Mouse (Mus musculus) adrenal gland, postnatal 14 days (tissue): ENCODE data around the gene Stx8. TPM values are rescaled to one million over a fixed set of nuclear protein-coding genes. Genes with fewer than 3 reads are reported as not detected.

Experiments used
- DNase-seq: peaks from one replicate; pipeline ENCODE4 v3.0.0; 2021; ENCODE audit warnings: mixed read lengths
- total RNA-seq: library from RNA; stranded (reverse); gene quantifications from 2 replicates; pipeline ENCODE4 v1.2.3, GENCODE M21; 2021

Gene Stx8
- total RNA-seq, 1 experiment from 2014 or later: 28.5 TPM

DNA sequence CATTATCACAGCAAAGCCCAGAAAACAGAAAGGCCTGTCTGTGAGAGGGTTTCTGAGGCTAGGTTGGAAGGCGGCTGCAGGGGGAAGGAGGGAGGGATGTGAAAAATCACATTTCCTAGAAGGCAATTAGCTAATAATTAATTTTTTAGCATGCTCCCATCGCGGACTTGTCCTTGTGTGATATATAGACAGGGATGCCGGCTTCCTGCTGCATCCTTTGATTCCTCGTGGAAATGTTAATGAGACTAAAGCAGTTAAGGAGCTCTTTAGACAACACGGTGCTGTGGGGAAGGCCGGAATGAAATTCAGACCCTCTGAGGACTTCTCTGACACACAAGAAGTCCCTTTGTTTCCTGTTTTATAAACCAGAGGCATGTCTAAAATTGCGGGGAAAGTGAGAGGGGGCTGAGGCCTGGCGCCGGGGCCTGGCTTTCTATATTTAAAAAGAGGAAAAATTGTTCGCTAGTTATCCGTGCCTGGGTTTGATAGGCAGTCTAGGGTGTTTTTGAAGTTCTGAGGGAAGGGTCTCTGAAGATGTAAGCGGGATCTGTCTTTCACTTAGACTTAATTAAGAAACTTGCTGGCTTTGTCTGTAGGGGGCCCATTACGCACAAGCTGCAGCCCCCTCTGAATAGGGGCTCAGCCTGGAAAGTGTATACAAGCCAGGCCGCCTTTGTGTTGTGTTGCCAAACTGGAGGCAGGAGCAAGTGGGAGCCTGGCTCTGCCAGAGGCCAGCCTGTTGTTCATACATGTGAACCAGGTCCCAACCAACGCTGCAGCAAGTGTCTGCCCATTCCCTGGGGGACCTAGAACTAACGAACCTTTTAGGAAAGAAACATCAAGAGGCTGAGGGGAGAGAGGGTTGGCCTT is 179.8 kb downstream of the Stx8 start:
- DNase-seq: no peak

DNA sequence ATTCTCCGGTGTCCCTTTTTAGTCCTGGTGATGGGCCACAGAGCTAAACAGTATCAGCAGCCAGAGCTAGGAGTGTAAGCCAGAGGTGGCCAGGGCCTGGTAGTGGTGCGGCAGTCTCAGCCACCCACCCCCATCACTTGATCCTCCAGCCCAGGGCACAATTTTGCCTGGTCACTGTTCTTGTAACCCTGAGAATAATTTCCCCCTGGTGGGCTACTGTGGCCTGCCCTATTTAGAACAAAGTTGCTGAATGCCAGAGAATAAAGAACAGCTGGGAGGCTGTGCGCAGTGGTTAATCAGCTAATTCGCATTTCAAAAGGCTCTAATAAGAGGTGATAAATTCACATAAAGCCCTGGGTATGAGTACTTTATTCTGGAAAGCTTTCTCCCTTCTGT is 180.5 kb downstream of the Stx8 start:
- no peak for DNase-seq

DNA sequence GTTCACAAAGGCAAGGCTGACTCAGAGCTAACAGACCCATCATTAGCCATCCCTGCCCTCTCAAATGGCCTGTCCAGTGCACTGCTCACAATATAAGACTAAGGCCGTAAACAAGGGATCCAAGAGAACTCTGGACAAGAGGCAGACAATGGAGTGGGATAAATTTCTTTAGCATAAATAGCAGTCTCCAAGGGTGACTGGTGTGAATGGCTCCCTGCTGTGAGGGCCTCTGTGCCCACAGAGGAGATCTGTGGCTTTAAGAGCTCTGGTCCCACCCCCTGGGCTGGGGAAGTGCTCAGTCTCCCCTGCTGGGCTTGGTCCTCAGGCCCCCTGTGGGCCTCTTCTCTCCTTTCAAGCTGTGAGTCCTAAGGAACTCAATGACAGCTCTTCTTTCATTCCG is 184.9 kb downstream of the Stx8 start:
- DNase-seq: no peak

DNA sequence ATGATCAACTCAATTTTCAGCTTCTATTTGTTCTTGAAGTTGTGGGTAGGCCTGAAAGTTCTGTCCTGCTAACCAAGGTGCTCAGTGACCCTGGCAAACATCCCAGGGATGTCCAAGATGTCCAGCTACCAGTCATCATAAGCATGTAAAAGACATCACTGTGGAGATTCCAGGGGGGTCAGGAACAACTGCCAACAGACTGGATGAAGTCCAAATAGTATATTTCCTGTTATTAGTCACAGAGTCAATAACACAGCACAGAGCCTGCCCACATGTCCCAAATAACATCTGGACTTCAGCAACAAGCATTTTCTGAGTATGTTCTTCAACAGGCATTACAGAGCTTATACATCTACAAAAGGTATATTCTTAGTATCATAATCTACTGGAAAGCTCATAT is 189.8 kb downstream of the Stx8 start:
- no peak for DNase-seq

DNA sequence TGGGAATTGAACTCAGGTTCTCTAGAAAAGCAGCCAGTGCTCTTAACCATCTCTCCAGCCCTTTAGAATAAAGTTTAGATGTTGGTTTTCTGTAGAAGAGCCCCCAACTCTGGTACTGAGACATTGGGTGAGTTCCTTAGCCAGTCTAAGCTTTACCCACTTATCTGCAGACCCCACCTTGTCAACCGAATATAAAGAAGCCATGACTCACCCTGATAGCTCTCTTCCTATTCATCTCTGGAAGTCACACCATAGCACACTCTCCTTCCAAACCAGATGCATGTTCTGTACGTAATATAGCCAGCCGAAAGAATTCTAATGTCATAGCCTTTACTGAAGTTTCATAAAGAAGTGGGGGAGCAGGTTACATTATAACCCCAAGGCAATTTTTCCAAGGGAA is 192.2 kb downstream of the Stx8 start:
- no peak for DNase-seq

DNA sequence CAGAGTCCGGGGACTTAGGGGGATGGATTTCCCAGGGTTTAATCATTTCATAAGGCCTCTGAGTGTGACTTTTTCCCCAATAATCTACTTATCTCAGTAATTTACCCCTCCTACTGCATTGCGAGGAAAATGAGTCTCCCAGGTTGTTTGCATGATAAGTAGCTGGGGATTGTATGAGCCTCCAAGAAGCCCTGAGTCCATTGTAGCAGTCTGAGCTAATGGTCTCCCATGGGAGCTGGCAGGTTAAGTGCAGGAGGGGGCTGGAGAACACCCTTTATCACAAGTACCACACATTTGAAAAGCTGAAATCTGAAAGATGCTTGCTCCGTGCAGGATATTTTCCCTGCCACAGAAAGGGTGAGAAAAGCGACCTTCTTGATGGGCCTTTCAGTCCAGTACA is 193.9 kb downstream of the Stx8 start:
- no peak for DNase-seq

DNA sequence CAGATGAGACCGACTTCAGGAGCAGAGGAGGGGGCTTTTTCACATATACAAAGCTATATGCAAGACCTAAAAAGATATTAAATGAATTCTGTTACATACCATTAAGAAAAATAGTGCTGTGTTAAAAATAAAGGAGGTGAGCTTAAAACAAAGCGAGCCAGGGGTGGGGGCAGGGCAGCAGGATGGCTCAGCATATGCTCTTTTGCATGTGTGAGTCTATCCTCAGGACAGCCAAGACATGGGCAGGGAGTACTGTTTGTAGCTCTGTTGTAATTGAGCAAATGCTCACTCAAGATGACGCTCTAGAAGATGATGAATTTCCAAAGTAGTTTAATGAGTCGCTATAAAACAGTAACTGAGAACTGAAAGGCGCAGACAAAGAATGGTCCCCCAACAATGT is 198.4 kb downstream of the Stx8 start:
- no peak for DNase-seq

DNA sequence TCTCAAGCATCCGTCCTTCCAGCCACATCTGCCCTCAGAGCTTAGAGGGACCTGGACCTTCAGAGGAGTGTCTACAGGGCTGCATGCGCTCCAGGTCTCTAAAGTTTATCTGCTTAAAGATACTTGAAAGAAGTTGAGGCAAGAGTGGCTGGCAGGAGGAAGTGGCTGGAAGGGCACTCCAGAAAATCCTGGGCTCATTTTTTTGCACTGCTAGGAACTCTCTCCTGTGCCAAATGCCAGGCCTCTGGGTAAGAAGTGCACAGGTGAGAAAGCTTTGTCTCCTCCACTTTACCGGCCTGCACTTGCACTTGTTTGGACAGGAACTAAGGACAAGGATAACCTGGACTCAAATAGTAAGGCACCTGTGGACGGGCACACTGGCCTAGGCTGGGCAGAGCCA is 202.4 kb downstream of the Stx8 start:
- DNase-seq: no peak

DNA sequence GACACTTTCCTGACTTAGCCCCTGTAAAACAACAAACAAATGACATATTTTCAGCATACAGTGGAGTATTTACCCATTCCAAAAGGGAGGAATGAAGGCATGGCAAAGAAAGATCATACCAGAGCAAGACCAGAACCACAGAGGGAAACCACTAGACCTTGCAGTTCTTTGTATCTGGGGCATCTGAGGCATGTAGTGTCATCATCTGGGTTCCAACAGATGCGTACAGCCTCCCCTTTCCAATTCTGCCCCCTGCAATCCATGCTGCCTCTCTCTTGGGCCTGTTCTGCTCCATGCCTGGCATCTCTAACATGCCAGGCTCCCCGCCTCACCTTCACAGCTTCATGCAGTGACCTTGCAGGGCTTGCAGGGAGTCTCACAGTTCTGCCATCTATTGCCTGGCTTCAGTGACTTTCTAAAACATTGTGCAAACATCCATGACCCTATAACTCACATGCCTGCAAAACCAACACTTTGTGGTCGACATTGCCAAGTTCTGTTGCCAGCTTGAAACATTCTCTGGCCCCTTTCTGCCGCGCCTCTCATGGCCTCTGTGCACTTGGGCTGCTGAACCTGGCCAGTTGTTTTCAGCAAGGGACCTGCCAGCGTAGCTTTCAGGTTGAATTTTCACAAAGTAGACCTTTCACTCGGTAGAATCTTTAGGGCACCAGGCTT is 206.1 kb downstream of the Stx8 start:
- DNase-seq: peak; percentile 69

DNA sequence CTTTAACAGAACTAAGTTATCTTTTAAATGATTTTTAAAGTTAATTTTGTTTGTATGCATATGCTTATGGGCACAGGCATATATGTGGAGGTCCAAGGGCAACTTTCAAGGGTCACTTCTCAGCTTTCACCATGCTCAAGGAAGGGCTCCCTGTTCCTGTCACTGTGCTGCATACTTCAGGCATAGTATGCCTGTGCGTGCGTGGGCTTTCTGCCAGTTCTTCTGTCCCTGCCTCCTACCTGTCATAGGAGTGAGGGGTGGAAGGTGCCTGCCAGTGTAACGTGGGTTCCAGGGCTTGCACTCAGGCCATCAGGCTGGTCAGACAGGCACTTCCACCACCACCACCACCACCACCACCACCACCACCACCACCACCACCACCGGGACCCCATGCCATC is 206.7 kb downstream of the Stx8 start:
- no peak for DNase-seq

DNA sequence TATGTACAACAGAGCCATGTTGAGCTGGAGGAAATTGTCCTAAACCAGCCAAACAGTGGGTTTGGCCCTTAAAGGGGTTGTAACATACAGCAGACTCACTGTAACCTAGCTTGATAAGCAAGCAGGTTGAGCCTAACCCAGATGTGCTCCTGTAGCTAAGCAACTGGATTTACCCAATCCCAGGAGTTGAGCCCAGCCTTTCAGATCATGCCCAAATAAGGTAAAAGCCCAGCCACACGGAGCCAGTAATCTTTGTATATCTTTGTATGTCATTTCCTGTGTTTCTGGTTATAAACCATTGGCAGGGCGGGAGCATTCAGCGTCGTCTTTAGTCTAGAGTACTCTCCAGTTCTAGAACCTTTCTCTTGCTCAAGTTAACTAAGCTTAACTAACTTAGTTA is 210.6 kb downstream of the Stx8 start:
- DNase-seq: no peak

DNA sequence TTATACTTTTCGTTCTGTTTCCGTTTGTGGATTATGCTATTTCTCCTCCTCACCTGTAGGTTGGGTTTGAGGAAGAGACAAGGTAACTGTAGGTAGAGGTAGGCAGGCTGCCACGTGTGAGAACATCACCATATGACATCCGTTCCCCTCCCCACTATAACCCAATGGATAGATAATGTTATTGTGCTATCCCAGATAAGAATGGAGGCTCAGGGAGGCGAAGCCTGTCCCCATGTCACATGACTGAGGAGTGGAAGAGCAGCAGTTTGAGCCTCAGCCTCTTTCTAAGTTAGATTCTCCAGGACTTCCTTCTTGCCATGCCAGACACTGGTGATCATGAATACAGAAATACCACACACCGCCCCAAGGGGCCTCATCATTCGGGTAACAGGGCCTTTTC is 211.4 kb downstream of the Stx8 start:
- no peak for DNase-seq

DNA sequence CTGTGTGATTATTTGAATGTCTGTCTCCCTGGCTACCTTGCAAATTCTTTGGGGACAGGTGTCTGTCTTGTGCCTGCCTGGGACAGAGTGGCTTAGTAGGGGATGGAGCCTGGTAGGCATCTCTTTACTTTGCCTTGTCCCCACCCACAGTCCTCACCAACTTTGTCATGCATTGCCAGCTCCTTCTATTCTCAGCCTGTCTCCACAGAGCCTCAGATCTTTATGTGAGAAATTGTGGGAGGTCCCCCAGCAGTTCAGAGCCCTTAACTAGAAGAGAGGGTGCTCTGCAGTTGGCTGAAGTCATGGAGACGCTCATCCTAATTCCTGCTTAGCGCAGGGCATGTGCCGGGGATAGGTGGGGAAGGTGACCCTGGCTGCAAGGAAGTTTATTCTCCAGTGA is 219.7 kb downstream of the Stx8 start:
- no peak for DNase-seq

DNA sequence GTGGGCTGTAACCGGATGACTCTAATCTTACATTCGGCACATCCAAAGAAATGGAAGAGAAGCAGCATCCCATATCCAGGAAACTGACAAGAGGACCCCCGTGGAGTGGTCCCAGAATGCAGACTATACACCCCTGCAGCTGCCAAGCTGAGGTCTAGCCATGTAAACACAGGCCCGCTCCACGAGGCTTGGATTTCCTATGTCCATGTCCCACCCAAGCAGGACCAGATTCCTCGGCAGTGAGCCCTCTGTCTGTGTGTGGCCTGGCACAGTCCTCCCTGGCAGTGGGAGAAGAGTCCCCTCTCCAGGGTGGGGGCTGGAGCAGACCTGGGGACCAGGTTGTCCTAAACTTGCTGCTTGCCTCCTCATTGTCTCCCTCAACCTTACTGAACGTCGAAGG is 221.2 kb downstream of the Stx8 start:
- no peak for DNase-seq

DNA sequence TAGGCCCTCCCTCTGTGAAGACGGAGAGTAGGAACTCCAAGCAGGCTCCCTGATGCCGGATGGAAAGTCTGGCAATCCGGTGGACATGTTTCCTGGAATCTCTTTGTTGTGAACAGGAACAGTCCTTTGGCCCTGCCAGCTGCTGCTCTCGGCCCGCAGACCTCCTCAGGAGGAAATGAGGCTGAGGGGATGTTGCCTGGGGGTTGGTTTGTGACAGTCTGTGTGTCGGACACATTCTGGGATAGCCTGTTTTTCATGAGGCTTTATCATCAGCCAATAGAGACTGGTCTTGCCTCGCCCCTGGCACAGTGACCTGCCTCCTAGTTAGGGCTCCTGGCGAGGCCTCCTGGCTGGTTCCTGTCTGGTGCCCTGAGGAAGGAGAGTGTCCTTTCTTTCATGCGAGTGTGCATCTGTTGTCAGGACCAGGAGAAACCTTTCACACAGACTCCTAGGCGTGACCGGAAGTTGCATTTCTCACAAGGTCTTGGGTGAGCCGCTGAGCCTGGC is 222.8 kb downstream of the Stx8 start:
- peak; percentile 54 for DNase-seq

DNA sequence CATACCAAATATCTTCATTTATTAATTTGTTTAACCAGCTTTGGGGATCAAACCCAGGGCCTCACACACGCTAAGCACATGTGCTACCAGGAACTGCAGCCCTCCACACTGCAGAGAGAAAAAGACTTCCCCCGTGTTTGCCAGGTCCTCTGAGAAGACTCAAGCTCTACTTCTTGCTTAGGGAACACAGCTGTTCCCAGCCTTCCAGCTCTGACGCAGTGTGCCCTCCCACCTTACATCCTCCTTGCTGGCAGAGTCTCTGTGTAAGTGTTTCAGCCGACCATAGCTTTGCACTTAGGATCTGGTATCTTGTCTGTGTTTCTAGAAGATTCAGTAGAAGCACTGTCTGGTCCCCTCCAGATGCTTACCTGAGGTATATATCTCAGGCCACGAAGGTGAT is 224.9 kb downstream of the Stx8 start:
- no peak for DNase-seq

DNA sequence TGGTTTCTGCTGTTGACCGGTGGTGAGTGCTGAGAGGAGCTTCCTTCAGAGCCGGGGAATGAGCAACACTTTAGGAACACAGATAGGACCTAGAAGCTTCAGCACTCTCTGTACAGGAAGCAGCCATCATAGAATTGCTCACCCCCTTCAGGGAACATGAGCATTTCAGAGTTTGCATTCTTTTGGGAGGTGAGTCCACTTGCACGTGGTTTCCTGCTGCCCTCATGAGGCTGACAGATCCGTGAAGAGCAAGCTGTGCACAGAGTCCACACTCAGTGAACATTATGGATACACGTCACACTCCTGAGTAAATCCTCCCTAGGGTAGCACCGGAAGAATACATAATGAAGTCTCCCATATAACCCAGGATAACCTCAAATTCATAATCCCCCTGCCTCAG is 229.2 kb downstream of the Stx8 start:
- no peak for DNase-seq

DNA sequence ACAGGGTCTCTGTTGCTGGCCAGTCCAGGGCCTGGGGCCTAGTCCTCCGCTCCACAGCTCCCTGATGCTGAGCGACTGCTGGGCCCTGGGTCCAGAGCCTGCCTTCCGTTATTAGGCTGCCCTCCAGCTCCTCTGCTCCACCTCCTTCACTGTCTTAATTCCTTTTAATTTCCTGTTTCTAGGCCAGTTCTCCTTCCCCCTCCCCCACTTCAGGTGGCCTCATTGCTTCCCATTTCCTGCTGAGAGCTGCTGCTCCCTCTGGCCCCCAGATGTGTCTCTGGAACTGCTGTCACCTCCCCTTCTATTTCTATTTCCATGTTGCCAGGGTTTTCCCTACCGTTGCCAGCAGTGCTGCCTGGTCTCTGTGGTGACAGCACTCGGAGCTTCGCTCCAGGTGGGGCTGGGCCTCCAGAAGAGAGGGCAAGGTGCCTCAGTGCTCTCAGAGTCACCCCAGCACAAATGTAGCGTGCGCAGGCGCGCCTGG is 229.7 kb downstream of the Stx8 start:
- DNase-seq: no peak

DNA sequence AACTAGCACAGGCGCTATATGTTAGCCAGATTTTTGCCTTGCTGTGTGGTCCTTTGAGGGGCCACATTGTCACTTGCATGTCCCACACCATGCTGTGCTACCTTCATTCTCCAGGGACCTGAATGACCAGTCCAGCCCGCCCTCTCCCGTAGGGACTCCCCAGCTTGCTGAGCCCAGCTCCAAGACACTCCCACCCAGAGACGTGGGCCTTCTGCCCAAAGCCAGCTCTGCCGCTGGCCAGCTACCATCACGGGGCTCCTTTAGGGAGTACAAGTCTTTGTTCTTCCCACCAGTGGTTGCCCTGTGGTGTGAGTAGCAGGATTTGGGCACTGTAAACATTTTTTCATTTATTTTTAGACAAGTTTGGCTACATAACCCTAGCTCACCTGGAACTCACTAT is 230.6 kb downstream of the Stx8 start:
- DNase-seq: peak; percentile 73

DNA sequence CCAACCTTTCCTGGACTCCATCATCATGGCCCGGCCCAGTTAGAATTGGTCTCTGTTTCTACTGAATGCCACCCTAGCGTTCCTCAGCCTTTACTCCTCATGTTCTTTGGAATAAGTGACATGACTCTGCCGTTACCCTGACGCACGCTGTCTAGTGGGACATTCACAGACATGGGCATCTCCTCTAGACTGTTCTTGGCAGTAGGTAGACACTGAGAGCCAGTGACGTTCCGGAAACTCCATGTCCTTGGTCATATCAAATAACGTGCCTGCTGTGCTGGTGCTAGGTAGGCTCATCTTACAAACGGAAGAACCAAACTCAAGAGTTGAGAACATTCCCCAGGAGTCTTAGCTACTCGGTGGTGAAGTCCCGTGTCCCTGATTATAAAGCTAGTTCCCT is 231.5 kb downstream of the Stx8 start:
- no peak for DNase-seq

DNA sequence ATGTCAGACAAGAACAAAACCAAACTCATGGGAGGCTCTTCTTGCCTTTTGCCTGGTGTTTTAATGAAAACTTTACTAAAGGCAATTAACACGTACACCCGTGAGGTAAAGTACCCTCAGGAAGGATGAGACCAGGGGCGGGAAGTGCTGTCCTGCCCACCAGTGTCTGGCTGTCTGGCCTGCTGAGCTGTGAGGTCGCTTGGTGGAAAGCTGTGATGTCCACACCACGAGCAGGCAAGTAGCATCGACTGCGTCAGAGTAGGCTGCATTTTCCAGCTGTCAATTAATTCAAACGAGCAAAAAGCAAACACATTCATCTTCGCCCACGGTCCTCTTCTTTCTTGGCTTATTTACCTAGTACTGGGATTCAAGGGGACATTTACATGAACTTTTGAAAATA is 232.7 kb downstream of the Stx8 start:
- DNase-seq: no peak

DNA sequence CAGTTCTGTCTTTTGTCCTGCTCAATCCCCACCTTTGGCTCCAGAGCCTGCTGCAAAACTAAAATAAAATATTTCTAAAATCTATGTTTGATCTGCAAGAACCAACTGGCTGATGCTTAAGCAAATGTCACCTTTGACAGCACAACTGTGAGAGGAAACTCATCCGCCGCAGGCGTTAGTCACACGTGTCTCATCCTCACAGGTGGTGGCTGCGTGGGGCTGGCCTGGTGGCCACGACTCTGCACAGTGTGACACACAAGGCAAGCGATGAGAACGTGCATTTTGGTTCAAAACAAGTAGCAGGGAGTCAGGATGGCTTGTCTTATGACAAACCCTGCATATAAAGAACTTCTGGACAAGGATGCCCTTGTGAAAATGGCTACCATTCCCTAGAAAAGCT is 233.1 kb downstream of the Stx8 start:
- DNase-seq: no peak

DNA sequence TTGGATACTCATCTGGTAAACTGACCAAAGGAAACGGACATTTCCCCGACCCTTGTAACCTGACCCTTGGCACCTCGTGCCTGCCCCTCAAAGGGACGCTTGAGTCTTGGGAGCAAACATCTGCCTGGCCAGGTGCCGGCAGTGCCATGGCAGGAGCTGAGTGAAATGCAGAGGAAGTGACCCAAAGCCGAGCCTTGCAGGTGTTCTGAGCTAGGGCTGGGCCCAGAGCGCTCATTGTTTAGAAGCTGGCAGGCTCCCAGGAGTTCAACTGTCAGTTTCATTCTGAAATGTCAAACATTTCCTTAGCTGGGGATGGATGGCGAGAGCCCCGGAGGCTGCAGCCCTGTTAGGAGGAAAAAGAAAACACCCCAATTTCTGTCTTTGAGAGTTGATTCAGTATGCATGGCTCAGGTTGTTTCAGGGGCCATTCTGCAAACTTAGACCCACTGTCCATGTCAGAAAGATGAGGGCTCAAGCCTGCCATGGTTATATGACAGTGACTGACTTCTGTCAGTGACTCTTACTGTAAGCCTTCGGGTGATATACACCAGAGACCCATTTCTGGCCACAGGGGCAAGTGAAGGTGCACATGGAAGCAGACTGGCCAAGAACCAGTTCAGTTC is 233.9 kb downstream of the Stx8 start:
- DNase-seq: no peak
